Mouse (Mus musculus) heart, adult 2 months (tissue): ENCODE measurements around the gene St6galnac5.

Source experiments
- EP300 ChIP-seq: fragments of 200-500 bp; IDR thresholded peaks from 2 replicates; pipeline ENCODE4 v1.6.1; 2011; ENCODE audit warnings: low read depth, low read length, control low read depth; ENCODE audit not compliant: insufficient read depth
- POLR2A ChIP-seq: fragments of 200-500 bp; IDR thresholded peaks from 2 replicates; pipeline ENCODE4 v1.6.1; 2011; ENCODE audit warnings: mild to moderate bottlenecking, low read depth, low read length, control low read depth; ENCODE audit not compliant: insufficient read depth

GRCm38 (mm10) chr3:152956771-152957170 is 25.3 kb downstream of the St6galnac5 start:
- TF ChIP-seq POLR2A (no peak), EP300 (no peak)
